Mouse (Mus musculus): ENCODE measurements at regions not wholly inside any gene's neighbourhood (a gene's known extent, or its start where the extent isn't known, plus 50 kb on each side); places are given as distances from the start of the nearest gene placed in this dataset.

GRCm38 (mm10) chr4:125835250-125835649 lies 189.1 kb upstream of the Csf3r start:
- TF ChIP-seq POLR2A (IDR thresholded peaks at IDR 0.05; ENCODE audit: low read depth, low read length) (no peak), CTCF (IDR thresholded peaks at IDR 0.05; ENCODE audit: extremely low read depth, insufficient read length, insufficient replicate concordance, low read depth, low read length) (no peak)

All from small intestine, adult 2 months (tissue).